Mouse (Mus musculus): ENCODE results near the gene Csrp2. TPM values are rescaled to one million over a fixed set of nuclear protein-coding genes. Genes with fewer than 3 reads are reported as not detected.

The Csrp2 gene
- polyA plus RNA-seq, 1 experiment from 2014 or later = 169 TPM

DNA sequence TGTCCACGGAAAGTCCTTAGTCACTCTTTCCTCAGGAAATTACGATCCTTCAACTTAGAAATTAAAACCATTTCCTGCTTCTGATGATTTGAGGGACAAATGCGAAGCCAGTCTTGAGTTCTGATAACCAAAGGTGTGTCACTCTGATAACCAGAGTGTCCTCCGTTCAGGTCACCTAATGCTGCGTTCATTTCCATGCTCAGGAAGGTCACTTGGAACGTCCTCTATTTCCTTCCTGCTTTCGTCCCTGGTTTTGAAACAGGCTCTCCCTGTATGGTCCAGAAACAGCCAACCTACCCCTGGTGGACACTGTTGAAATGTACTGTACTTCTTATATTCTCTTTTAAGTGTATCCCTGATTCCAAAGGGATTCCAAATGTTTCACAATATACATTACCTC, 16.1 kb downstream of the Csrp2 start:
- no peak for ATAC-seq (replicated peaks; ENCODE audit: low FRiP score)
- H3K9me3 ChIP-seq (ENCODE audit: control insufficient read depth, low read length) = no peaks in the 10 kb centered on the region
- no peak overlapping the region for H3K9ac ChIP-seq (ENCODE audit: low read length)
- H3K4me3 ChIP-seq (ENCODE audit: low read depth, low read length) = no peak overlapping the region
- 88% methylated on average over 7 of the region's 7 CpGs for WGBS
- H3K27ac ChIP-seq (ENCODE audit: low read depth, low read length) = no peak overlapping the region
- H3K4me2 ChIP-seq (ENCODE audit: low read depth, low read length, severe bottlenecking) = no peak overlapping the region
- H3K4me1 ChIP-seq (replicated peaks; ENCODE audit: control insufficient read depth, insufficient read depth, low read length) = peaks cover 7% of the 10 kb centered on the region; the same call in 1 of the 2 replicates
- DNase-seq (ENCODE audit: low spot score) = no peak
- H3K36me3 ChIP-seq (ENCODE audit: control insufficient read depth, insufficient read depth, low read length) = peaks cover 4% of the 10 kb centered on the region; the same call in 1 of the 2 replicates
- H3K27me3 ChIP-seq (ENCODE audit: control insufficient read depth, insufficient read depth, low read length) = no peaks in the 10 kb centered on the region

DNA sequence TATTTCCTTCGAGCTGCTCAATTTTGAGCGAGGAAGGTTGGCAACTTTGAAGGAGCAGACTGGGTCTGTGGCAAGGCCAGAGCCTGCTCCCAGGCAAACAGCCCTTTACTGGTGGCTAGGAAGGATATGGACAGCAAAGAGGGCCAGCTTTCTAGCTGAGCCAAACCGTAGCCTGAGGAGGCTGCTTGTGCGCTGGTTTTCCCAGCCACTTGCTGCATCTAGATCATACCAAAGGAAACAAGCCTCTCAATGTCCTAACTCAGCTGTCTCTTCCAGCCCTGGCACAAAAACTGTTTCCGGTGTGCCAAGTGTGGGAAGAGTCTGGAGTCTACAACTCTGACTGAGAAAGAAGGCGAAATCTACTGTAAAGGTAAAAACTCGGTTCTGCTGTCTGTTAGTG, 18.8 kb downstream of the Csrp2 start:
- H3K27ac ChIP-seq (ENCODE audit: low read depth, low read length) = no peak overlapping the region
- DNase-seq (ENCODE audit: low spot score) = no peak
- H3K27me3 ChIP-seq (ENCODE audit: control insufficient read depth, insufficient read depth, low read length) = no peaks in the 10 kb centered on the region
- ATAC-seq (replicated peaks; ENCODE audit: low FRiP score) = no peak
- no peaks in the 10 kb centered on the region for H3K9me3 ChIP-seq (ENCODE audit: control insufficient read depth, low read length)
- no peaks in the 10 kb centered on the region for H3K4me1 ChIP-seq (replicated peaks; ENCODE audit: control insufficient read depth, insufficient read depth, low read length)
- H3K4me2 ChIP-seq (ENCODE audit: low read depth, low read length, severe bottlenecking) = no peak overlapping the region
- peaks cover 4% of the 10 kb centered on the region; the same call in 1 of the 2 replicates for H3K36me3 ChIP-seq (ENCODE audit: control insufficient read depth, insufficient read depth, low read length)
- 93% methylated on average over 7 of the region's 7 CpGs for WGBS
- H3K4me3 ChIP-seq (ENCODE audit: low read depth, low read length) = no peak overlapping the region
- H3K9ac ChIP-seq (ENCODE audit: low read length) = no peak overlapping the region

DNA sequence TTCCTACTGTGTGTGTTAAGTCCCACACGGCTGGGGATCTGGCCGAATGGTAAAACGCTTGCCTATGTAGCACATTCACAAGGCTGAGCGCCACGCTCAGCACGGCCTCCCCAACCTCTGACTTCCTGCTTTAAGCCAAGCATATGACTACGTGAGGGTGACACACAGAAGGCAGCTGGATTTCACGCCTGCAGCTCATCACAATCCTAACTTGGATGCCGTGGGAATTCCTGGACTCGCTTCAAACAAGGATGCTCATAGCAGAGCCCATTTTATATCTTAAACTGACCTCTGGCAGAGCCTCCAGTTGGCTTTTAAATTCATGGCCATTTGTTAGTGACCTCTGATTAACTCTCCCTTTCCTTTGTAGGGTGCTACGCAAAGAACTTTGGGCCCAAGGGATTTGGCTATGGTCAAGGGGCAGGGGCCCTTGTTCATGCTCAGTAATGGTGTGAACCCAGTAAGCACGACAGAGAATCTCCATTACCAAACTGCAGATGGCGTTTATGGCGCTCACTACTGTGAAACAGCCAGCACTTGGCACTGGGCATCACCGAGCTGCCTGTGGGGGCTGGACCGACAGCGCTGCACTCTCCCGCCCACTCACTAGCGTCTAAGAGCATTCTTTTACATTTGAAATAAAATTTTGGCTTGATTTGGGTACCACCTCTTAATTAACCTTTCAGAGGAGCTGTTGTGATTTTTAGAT, 19.4 kb downstream of the Csrp2 start:
- Histone ChIP-seq H3K4me2 (ENCODE audit: low read depth, low read length, severe bottlenecking) (no peak overlapping the region), H3K27me3 (ENCODE audit: control insufficient read depth, insufficient read depth, low read length) (no peaks in the 10 kb centered on the region), H3K4me1 (replicated peaks; ENCODE audit: control insufficient read depth, insufficient read depth, low read length) (no peaks in the 10 kb centered on the region), H3K9ac (ENCODE audit: low read length) (no peak overlapping the region), H3K4me3 (ENCODE audit: low read depth, low read length) (no peak overlapping the region), H3K9me3 (ENCODE audit: control insufficient read depth, low read length) (no peaks in the 10 kb centered on the region), H3K36me3 (ENCODE audit: control insufficient read depth, insufficient read depth, low read length) (peaks cover 5% of the 10 kb centered on the region; the same call in 1 of the 2 replicates), H3K27ac (ENCODE audit: low read depth, low read length) (no peak overlapping the region)
- no peak for ATAC-seq (replicated peaks; ENCODE audit: low FRiP score)
- 91% methylated on average over 19 of the region's 19 CpGs for WGBS
- DNase-seq (ENCODE audit: low spot score) = no peak

DNA sequence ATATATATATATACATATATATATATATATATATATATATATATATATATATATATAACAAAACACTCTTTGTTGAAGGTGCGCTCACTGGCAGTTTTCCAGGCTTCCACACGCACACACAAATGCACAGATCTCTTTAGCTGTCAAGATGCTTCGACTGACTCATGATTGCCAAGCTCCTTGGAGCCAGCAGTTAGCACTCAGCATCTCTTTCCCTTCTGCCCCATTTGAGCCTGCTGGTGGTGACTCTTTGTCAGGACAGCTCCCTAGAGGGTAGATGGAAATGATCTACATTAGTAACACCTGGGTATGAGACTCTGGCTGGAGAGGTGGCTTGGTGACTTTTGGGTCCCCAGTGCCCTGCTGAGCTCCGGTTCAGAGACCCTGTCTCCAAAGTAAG, 20.1 kb downstream of the Csrp2 start:
- 86% methylated on average over 4 of the region's 4 CpGs for WGBS
- no peaks in the 10 kb centered on the region for H3K4me1 ChIP-seq (replicated peaks; ENCODE audit: control insufficient read depth, insufficient read depth, low read length)
- no peak overlapping the region for H3K4me3 ChIP-seq (ENCODE audit: low read depth, low read length)

DNA sequence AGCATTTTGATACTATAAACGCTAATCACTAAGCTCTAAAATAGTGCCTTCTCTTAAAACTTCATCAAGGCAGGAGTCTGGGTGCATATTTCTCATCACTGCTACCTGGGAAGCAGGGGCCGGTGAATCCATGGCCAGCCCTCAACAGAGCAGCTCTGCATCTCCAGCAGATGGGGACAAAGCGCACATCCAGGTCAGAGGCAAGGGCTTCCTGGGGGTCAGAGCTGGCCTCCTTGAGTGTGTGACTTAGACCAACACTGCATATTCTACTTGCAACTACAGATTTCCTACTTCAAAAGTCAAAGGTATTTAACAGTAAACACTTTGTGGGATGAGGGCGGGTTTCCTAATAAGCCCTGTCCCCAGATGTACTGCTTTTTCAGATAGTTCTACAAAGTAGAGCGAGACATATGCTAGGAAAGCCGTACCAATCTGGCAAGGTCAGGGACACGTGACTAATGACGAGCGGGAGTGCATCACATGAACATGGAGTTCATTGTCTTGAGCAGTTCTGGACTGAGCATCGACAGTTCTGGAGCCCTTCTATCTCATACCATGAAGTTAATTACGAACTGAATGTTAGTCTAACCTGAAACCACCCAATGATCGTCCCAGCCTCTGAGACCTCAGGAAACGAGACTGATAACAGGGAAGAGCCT, 21.3 kb downstream of the Csrp2 start:
- peaks cover 8% of the 10 kb centered on the region; the same call in 1 of the 2 replicates for H3K36me3 ChIP-seq (ENCODE audit: control insufficient read depth, insufficient read depth, low read length)
- no peak for ATAC-seq (replicated peaks; ENCODE audit: low FRiP score)
- no peak overlapping the region for H3K4me3 ChIP-seq (ENCODE audit: low read depth, low read length)

More for the DNA sequence above, 20.1 kb downstream of the Csrp2 start:
- H3K27ac ChIP-seq (ENCODE audit: low read depth, low read length) = no peak overlapping the region
- no peaks in the 10 kb centered on the region for H3K27me3 ChIP-seq (ENCODE audit: control insufficient read depth, insufficient read depth, low read length)
- H3K4me2 ChIP-seq (ENCODE audit: low read depth, low read length, severe bottlenecking) = no peak overlapping the region
- DNase-seq (ENCODE audit: low spot score) = no peak
- H3K9ac ChIP-seq (ENCODE audit: low read length) = no peak overlapping the region
- no peak for ATAC-seq (replicated peaks; ENCODE audit: low FRiP score)
- no peaks in the 10 kb centered on the region for H3K9me3 ChIP-seq (ENCODE audit: control insufficient read depth, low read length)
- H3K36me3 ChIP-seq (ENCODE audit: control insufficient read depth, insufficient read depth, low read length) = peaks cover 8% of the 10 kb centered on the region; the same call in 1 of the 2 replicates

DNA sequence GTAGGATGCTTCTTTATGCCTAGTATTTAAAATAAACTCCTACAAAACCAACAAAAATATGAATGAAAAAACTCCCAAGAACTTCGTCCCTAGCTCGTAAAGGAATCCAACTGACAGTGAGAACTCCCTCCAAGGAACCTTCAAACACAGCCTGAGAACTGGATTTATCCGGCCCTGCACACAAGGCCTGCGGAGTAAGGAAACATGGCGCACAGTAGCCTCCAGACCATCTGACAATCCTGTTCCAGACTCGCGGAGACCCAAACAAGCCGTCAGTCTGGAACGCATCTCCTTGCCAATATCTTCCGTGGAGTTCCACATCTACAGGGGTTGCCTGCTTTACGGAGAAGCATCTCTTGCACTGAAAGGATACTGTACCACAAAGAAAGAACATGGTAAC, 22.4 kb downstream of the Csrp2 start:
- Histone ChIP-seq H3K9ac (ENCODE audit: low read length) (no peak overlapping the region), H3K36me3 (ENCODE audit: control insufficient read depth, insufficient read depth, low read length) (peaks cover 8% of the 10 kb centered on the region; the same call in 1 of the 2 replicates), H3K9me3 (ENCODE audit: control insufficient read depth, low read length) (no peaks in the 10 kb centered on the region), H3K27ac (ENCODE audit: low read depth, low read length) (no peak overlapping the region), H3K4me1 (replicated peaks; ENCODE audit: control insufficient read depth, insufficient read depth, low read length) (no peaks in the 10 kb centered on the region), H3K27me3 (ENCODE audit: control insufficient read depth, insufficient read depth, low read length) (no peaks in the 10 kb centered on the region), H3K4me2 (ENCODE audit: low read depth, low read length, severe bottlenecking) (no peak overlapping the region), H3K4me3 (ENCODE audit: low read depth, low read length) (no peak overlapping the region)
- 98% methylated on average over 11 of the region's 11 CpGs for WGBS
- ATAC-seq (replicated peaks; ENCODE audit: low FRiP score) = no peak
- no peak for DNase-seq (ENCODE audit: low spot score)

More for the DNA sequence above, 21.3 kb downstream of the Csrp2 start:
- Histone ChIP-seq H3K4me2 (ENCODE audit: low read depth, low read length, severe bottlenecking) (no peak overlapping the region), H3K9ac (ENCODE audit: low read length) (no peak overlapping the region), H3K4me1 (replicated peaks; ENCODE audit: control insufficient read depth, insufficient read depth, low read length) (no peaks in the 10 kb centered on the region), H3K27ac (ENCODE audit: low read depth, low read length) (no peak overlapping the region), H3K9me3 (ENCODE audit: control insufficient read depth, low read length) (no peaks in the 10 kb centered on the region), H3K27me3 (ENCODE audit: control insufficient read depth, insufficient read depth, low read length) (no peaks in the 10 kb centered on the region)
- whole genome bisulfite sequencing = 88% methylated on average over 13 of the region's 13 CpGs
- no peak for DNase-seq (ENCODE audit: low spot score)

DNA sequence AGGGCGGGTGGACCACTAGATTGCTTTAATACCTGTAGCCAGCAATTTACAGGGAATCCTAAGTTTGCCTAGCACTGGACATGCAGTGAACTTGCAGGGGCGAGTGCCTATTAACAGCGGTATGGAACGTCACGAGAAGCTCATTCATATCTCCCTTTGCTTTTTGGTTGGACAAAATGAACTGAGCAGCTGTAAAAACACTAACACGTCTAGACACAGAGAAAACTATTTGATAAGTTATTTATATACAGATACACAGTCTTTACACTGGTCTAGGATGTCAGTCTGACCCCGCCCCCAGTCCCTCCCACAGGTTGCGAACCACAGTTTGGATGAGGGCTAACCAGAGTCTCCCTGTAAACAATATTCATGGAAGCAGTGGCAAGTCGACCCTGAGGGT, 23.2 kb downstream of the Csrp2 start:
- Histone ChIP-seq H3K27me3 (ENCODE audit: control insufficient read depth, insufficient read depth, low read length) (no peaks in the 10 kb centered on the region), H3K4me3 (ENCODE audit: low read depth, low read length) (no peak overlapping the region), H3K36me3 (ENCODE audit: control insufficient read depth, insufficient read depth, low read length) (peaks cover 8% of the 10 kb centered on the region; the same call in 1 of the 2 replicates), H3K4me2 (ENCODE audit: low read depth, low read length, severe bottlenecking) (no peak overlapping the region), H3K9ac (ENCODE audit: low read length) (no peak overlapping the region), H3K4me1 (replicated peaks; ENCODE audit: control insufficient read depth, insufficient read depth, low read length) (no peaks in the 10 kb centered on the region), H3K9me3 (ENCODE audit: control insufficient read depth, low read length) (no peaks in the 10 kb centered on the region), H3K27ac (ENCODE audit: low read depth, low read length) (no peak overlapping the region)
- WGBS = 91% methylated on average over 9 of the region's 9 CpGs
- no peak for DNase-seq (ENCODE audit: low spot score)
- ATAC-seq (replicated peaks; ENCODE audit: low FRiP score) = no peak

DNA sequence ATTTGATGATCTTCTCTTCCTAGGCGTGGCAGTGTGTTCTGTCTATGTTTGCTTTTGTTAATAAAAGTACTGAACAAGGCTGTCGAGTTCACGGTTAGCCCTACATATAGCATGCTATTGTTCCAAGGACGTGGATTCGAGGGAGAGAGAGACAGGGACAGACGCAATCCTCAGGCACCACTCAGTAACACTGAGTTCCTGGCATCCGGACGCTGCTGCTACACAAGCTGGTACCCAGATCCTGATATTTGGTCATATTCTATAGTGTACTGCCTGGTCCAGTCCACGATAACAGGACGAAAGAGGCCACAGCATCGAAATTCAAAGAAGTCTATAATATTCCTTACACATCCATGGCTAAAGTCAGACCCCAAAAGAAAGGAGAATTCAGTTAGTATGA, 24.6 kb downstream of the Csrp2 start:
- H3K9me3 ChIP-seq (ENCODE audit: control insufficient read depth, low read length) = no peaks in the 10 kb centered on the region
- no peaks in the 10 kb centered on the region for H3K27me3 ChIP-seq (ENCODE audit: control insufficient read depth, insufficient read depth, low read length)
- H3K4me1 ChIP-seq (replicated peaks; ENCODE audit: control insufficient read depth, insufficient read depth, low read length) = no peaks in the 10 kb centered on the region
- DNase-seq (ENCODE audit: low spot score) (no peak), ATAC-seq (replicated peaks; ENCODE audit: low FRiP score) (no peak)
- no peak overlapping the region for H3K4me2 ChIP-seq (ENCODE audit: low read depth, low read length, severe bottlenecking)
- H3K36me3 ChIP-seq (ENCODE audit: control insufficient read depth, insufficient read depth, low read length) = peaks cover 3% of the 10 kb centered on the region; the same call in 1 of the 2 replicates
- H3K9ac ChIP-seq (ENCODE audit: low read length) = no peak overlapping the region
- no peak overlapping the region for H3K27ac ChIP-seq (ENCODE audit: low read depth, low read length)
- 92% methylated on average over 11 of the region's 11 CpGs for WGBS
- no peak overlapping the region for H3K4me3 ChIP-seq (ENCODE audit: low read depth, low read length)
